Comparison of ENCODE assay signal across 10 mouse cellular contexts in the genomic region with DNA sequence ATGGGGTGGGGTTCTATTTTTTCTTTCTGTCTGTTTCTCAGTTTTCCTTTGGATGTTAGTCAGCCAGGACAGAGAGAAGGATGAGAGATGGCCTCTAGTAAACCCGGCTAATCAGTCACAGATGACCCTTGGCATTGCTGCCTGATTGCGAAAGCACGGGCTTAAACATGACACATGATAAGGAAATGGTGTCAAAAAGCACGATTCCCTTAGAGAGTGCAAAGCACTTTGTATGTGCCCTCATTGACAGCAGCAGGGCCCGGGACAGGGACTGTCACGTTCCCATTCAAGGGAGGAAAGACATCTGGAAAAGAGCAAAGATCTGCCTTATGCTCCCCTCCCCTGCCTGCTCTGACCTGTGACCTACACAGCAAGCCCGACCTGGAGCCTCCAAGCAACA.
DNase-seq lines count a peak whose midpoint lies in the region; ATAC-seq lines count a peak whose summit lies in the region.
"Had no signal": no experiment of that assay in that cellular context is flagged by ENCODE, and none has a peak within 500 bp of the region (broad histone marks: within the 10 kb centered on the region; RNA-seq: fewer than 3 reads in every experiment).

No protein-coding gene starts in this region.

- no peaks in the 10 kb centered on the region for H3K36me3 ChIP-seq in heart, embryonic 16.5 days (ENCODE audit: control insufficient read depth, insufficient read depth)
- H3K36me3 ChIP-seq in liver, embryonic 15.5 days (replicated peaks), result no peaks in the 10 kb centered on the region
- no peaks in the 10 kb centered on the region for H3K36me3 ChIP-seq in midbrain, embryonic 14.5 days (ENCODE audit: control insufficient read depth, insufficient read depth, low read length)

- no peaks in the 10 kb centered on the region for H3K4me1 ChIP-seq in heart, embryonic 16.5 days (ENCODE audit: control insufficient read depth, insufficient read depth, low read length)
- H3K4me1 ChIP-seq in liver, embryonic 15.5 days (replicated peaks), result no peaks in the 10 kb centered on the region
- no peaks in the 10 kb centered on the region for H3K4me1 ChIP-seq in midbrain, embryonic 14.5 days (ENCODE audit: control insufficient read depth, insufficient read depth, low read length)

- peak overlapping the region; percentile 31; the same call in 1 of the 2 replicates for H3K27ac ChIP-seq in heart, embryonic 16.5 days (ENCODE audit: low read length)
- peak overlapping the region; percentile 60 for H3K27ac ChIP-seq in liver, embryonic 15.5 days (replicated peaks)
- no peak overlapping the region for H3K27ac ChIP-seq in midbrain, embryonic 14.5 days (replicated peaks; ENCODE audit: low read depth, low read length)

- no peak; the same call in 1 of the 2 replicates for ATAC-seq in heart, embryonic 16.5 days (replicated peaks; ENCODE audit: extremely low read depth, insufficient read depth, low FRiP score)
- peak; percentile 77 for ATAC-seq in liver, embryonic 15.5 days (ENCODE audit: insufficient read depth)
- ATAC-seq in midbrain, embryonic 14.5 days (ENCODE audit: low FRiP score, low TSS enrichment), result no peak
- no peak for ATAC-seq in megakaryocyte, adult 5-6 weeks (ENCODE audit: poor library complexity, severe bottlenecking)

- peak; percentile 34 to 90 for DNase-seq in adrenal gland, adult (ENCODE audit: inconsistent age in 2 of 2, low spot score in 1 of 2)
- DNase-seq in adrenal gland, postnatal 4 days (ENCODE audit: low spot score in 2 of 2), result no peak
- DNase-seq in adrenal gland, postnatal 10 days, result peak; percentile 78
- DNase-seq in MN1 (ENCODE audit: low spot score), result no peak
- DNase-seq in midbrain, embryonic 14.5 days, result no peak
- DNase-seq: thymus, postnatal 14 days had no signal

- no peaks in the 10 kb centered on the region for H3K27me3 ChIP-seq in heart, embryonic 16.5 days (ENCODE audit: control insufficient read depth, insufficient read depth, low read length)
- H3K27me3 ChIP-seq in liver, embryonic 15.5 days, result no peaks in the 10 kb centered on the region
- no peaks in the 10 kb centered on the region for H3K27me3 ChIP-seq in midbrain, embryonic 14.5 days (ENCODE audit: control insufficient read depth, insufficient read depth, low read length)

- no peak overlapping the region for H3K9ac ChIP-seq in heart, embryonic 16.5 days (ENCODE audit: low read length)
- no peak overlapping the region for H3K9ac ChIP-seq in liver, embryonic 15.5 days
- no peak overlapping the region for H3K9ac ChIP-seq in midbrain, embryonic 14.5 days (replicated peaks; ENCODE audit: low read length)

- WGBS in heart, embryonic 16.5 days, result 24% methylated on average over 7 of the region's 7 CpGs
- 43% methylated on average over 7 of the region's 7 CpGs for WGBS in liver, embryonic 15.5 days (ENCODE audit: insufficient replicate concordance)
- 73% methylated on average over 7 of the region's 7 CpGs for WGBS in midbrain, embryonic 14.5 days

- H3K9me3 ChIP-seq in heart, embryonic 16.5 days (replicated peaks; ENCODE audit: control insufficient read depth, low read length), result no peaks in the 10 kb centered on the region
- no peaks in the 10 kb centered on the region for H3K9me3 ChIP-seq in liver, embryonic 15.5 days (replicated peaks)
- no peaks in the 10 kb centered on the region for H3K9me3 ChIP-seq in midbrain, embryonic 14.5 days (ENCODE audit: control insufficient read depth, low read length)

- no peak overlapping the region for H3K4me2 ChIP-seq in heart, embryonic 16.5 days (ENCODE audit: low read depth, low read length)
- no peak overlapping the region for H3K4me2 ChIP-seq in liver, embryonic 15.5 days
- H3K4me2 ChIP-seq in midbrain, embryonic 14.5 days (ENCODE audit: low read length), result no peak overlapping the region

- no peak overlapping the region for H3K4me3 ChIP-seq in heart, embryonic 16.5 days (ENCODE audit: low read length)
- no peak overlapping the region for H3K4me3 ChIP-seq in liver, embryonic 15.5 days (replicated peaks)
- H3K4me3 ChIP-seq in midbrain, embryonic 14.5 days (replicated peaks; ENCODE audit: low read depth, low read length), result no peak overlapping the region
- H3K4me3 ChIP-seq: erythroblast, embryonic 14.5 days had no signal

Comparison
In these comparisons a context has a peak if more than half of its experiments do, and no peak if none do; other contexts are left out.
1. DNase-seq: peak in adrenal gland, adult (2 of 2) and adrenal gland, postnatal 10 days (single experiment); none in adrenal gland, postnatal 4 days (0 of 2), MN1 (single experiment) and midbrain, embryonic 14.5 days (single experiment).